Mouse (Mus musculus): Measurements from ENCODE around the gene Ube2s.

- TF ChIP-seq CTCF (IDR thresholded peaks at IDR 0.05; ENCODE audit: extremely low read depth, insufficient read depth, low read length) (no peak), POLR2A (IDR thresholded peaks at IDR 0.05; ENCODE audit: extremely low read depth, insufficient read depth, low read length) (no peak)
Measured at GRCm38 (mm10) chr7:4759670-4760069, 52.7 kb downstream of the Ube2s start.
